Mouse (Mus musculus) monocyte, adult 5-6 weeks (primary cell): ENCODE data around the gene Dtnb. TPM values are rescaled to one million over a fixed set of nuclear protein-coding genes. Genes with fewer than 3 reads are reported as not detected.

Experiments
- ATAC-seq: fragments of 153-309, 156-312 bp; replicated peaks from 2 replicates; pipeline ENCODE4 v1.8.0; 2017; ENCODE audit warnings: mild to moderate bottlenecking; ENCODE audit not compliant: low TSS enrichment, insufficient number of reproducible peaks, severe bottlenecking, poor library complexity, low FRiP score
- total RNA-seq: library from RNA; stranded (forward); fragments of 200-1000, 200-491, 200-594 nt; gene quantifications from 3 replicates; pipeline ENCODE4 v1.2.3, GENCODE M21; 2017

The Dtnb gene
- total RNA-seq, 1 experiment from 2014 or later: 16.8 TPM

- ATAC-seq: no peak
Observed at GRCm38 (mm10) chr12:3758127-3758526, 185.9 kb downstream of the Dtnb start.

- peak; percentile 97 for ATAC-seq
Observed at GRCm38 (mm10) chr12:3759419-3759818, 187.2 kb downstream of the Dtnb start.

GRCm38 (mm10) chr12:3760876-3761590 is 188.9 kb downstream of the Dtnb start:
- no peak for ATAC-seq

- ATAC-seq: no peak
Observed at GRCm38 (mm10) chr12:3761591-3762295, 189.6 kb downstream of the Dtnb start.

- ATAC-seq: no peak
Observed at GRCm38 (mm10) chr12:3764191-3764804, 192.1 kb downstream of the Dtnb start.

GRCm38 (mm10) chr12:3767360-3767759 is 195.2 kb downstream of the Dtnb start:
- ATAC-seq: no peak

GRCm38 (mm10) chr12:3768391-3768790 is 196.2 kb downstream of the Dtnb start:
- ATAC-seq: no peak

GRCm38 (mm10) chr12:3770546-3770945 is 198.4 kb downstream of the Dtnb start:
- ATAC-seq: no peak

- peak; percentile 33; the same call in 1 of the 2 replicates for ATAC-seq
Observed at GRCm38 (mm10) chr12:3771080-3771479, 198.9 kb downstream of the Dtnb start.

GRCm38 (mm10) chr12:3773643-3774042 is 201.5 kb downstream of the Dtnb start:
- no peak for ATAC-seq

- ATAC-seq: peak; percentile 78
Observed at GRCm38 (mm10) chr12:3776015-3776414, 203.8 kb downstream of the Dtnb start.

- no peak for ATAC-seq
Observed at GRCm38 (mm10) chr12:3777682-3778081, 205.5 kb downstream of the Dtnb start.

- ATAC-seq: no peak
Observed at GRCm38 (mm10) chr12:3778286-3778685, 206.1 kb downstream of the Dtnb start.

- no peak for ATAC-seq
Observed at GRCm38 (mm10) chr12:3779639-3780038, 207.5 kb downstream of the Dtnb start.

GRCm38 (mm10) chr12:3780405-3780891 is 208.3 kb downstream of the Dtnb start:
- peak; percentile 51 for ATAC-seq

GRCm38 (mm10) chr12:3780931-3781471 is 208.8 kb downstream of the Dtnb start:
- 0 out of 2 replicates have a peak, but pooled peaks have one; percentile 19 for ATAC-seq

GRCm38 (mm10) chr12:3781482-3781881 is 209.3 kb downstream of the Dtnb start:
- peak; percentile 94 for ATAC-seq

GRCm38 (mm10) chr12:3783196-3783825 is 211.1 kb downstream of the Dtnb start:
- ATAC-seq: no peak

- no peak for ATAC-seq
Observed at GRCm38 (mm10) chr12:3784258-3784657, 212.1 kb downstream of the Dtnb start.
